Mouse (Mus musculus) liver, postnatal 0 days (tissue): Measurements from ENCODE around the gene Pde4dip.

Experiments used
- CTCF ChIP-seq: sonication (generic); IDR thresholded peaks from 2 replicates; pipeline ENCODE4 v1.5.1; 2016; ENCODE audit warnings: antibody characterized with exemption, low read depth
- EP300 ChIP-seq: IDR thresholded peaks from 2 replicates; pipeline ENCODE4 v1.6.1; 2016; ENCODE audit warnings: antibody characterized with exemption, low read depth, mild to moderate bottlenecking

- no peak for TF ChIP-seq CTCF
- TF ChIP-seq EP300: no peak
Measured at GRCm38 (mm10) chr3:97835888-97836287, 52.6 kb downstream of the Pde4dip start.
